Mouse (Mus musculus): ENCODE measurements around the gene Tmem150a. TPM values are rescaled to one million over a fixed set of nuclear protein-coding genes. Genes with fewer than 3 reads are reported as not detected.

Gene Tmem150a
- polyA plus RNA-seq, 1 experiment, result 3.0 TPM

DNA sequence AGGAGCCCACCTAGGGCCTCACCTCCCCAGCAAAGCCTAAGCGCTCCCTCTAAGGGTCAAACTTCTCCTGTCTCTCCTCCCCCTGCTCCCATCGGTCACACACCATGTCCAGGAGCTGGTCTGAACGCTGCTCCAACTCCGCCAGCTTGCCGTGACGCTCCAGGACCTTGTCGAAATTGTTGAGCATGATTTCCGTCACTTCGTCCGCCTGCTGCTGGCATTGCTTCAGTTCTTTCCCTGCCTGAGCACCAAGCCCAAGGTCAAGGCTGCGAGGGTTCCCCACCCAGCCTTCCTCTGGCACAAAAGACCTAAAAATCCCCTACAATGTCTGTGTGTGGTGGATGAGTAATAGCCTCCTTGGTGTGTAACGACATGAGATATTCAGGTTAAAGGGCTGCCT, 14.8 kb downstream of the Tmem150a start:
- TF ChIP-seq CTCF (IDR thresholded peaks at IDR 0.05; ENCODE audit: low read depth, low read length) (no peak), POLR2A (IDR thresholded peaks at IDR 0.05; ENCODE audit: borderline replicate concordance, low read depth, low read length) (no peak)
- H3K27ac ChIP-seq (ENCODE audit: insufficient read depth, low read depth, low read length), result no peak overlapping the region
- peaks cover 9% of the 10 kb centered on the region for H3K4me1 ChIP-seq (ENCODE audit: control insufficient read depth, insufficient read depth, low read length)
- H3K4me3 ChIP-seq (ENCODE audit: insufficient read depth, low read length), result no peak overlapping the region

DNA sequence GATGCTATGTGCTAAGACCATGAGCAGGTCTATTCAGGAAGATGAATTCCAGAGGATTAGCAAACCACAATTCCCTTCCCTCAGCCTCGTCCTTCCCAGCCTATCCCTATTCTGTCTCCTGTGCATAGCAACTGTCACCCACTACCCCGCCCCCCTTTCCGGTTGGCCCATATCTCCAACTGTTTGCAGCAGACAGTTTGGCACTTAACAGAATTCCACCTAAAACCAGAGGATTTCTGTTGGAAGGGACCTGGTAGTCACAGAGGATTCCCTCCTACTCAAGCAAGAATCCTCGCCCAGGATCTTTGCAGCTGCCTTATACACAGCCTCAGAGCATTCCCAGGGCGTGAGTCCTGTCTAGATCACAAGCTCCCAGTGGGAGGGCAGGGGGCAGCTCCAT, 15.9 kb downstream of the Tmem150a start:
- Histone ChIP-seq H3K4me3 (ENCODE audit: insufficient read depth, low read length) (no peak overlapping the region), H3K4me1 (ENCODE audit: control insufficient read depth, insufficient read depth, low read length) (peaks cover 10% of the 10 kb centered on the region), H3K27ac (ENCODE audit: insufficient read depth, low read depth, low read length) (no peak overlapping the region)
- no peak for TF ChIP-seq CTCF (IDR thresholded peaks at IDR 0.05; ENCODE audit: low read depth, low read length)
- no peak for TF ChIP-seq POLR2A (IDR thresholded peaks at IDR 0.05; ENCODE audit: borderline replicate concordance, low read depth, low read length)

DNA sequence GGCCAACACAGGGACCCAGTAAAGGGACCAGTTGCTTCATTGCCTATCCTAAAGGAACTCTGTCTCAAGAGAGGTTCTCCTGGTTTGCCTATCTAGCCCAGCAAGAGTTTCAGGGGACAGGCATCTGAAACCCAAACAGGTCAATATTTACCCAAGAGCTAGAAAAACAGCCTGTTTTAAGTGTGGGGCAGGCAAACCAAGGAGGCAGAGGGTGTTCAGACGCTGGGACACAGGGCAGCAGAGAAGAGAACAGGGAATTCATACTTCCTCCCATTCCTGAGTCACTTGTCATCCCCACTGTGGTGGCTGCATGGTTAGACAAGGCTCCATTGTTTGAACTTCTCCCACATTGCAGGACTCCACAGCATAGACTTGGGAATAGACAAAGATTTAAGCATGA, 16.3 kb downstream of the Tmem150a start:
- TF ChIP-seq POLR2A (IDR thresholded peaks at IDR 0.05; ENCODE audit: borderline replicate concordance, low read depth, low read length), result no peak
- TF ChIP-seq CTCF (IDR thresholded peaks at IDR 0.05; ENCODE audit: low read depth, low read length), result no peak
- peaks cover 6% of the 10 kb centered on the region for H3K4me1 ChIP-seq (ENCODE audit: control insufficient read depth, insufficient read depth, low read length)
- no peak overlapping the region for H3K4me3 ChIP-seq (ENCODE audit: insufficient read depth, low read length)
- no peak overlapping the region for H3K27ac ChIP-seq (ENCODE audit: insufficient read depth, low read depth, low read length)

DNA sequence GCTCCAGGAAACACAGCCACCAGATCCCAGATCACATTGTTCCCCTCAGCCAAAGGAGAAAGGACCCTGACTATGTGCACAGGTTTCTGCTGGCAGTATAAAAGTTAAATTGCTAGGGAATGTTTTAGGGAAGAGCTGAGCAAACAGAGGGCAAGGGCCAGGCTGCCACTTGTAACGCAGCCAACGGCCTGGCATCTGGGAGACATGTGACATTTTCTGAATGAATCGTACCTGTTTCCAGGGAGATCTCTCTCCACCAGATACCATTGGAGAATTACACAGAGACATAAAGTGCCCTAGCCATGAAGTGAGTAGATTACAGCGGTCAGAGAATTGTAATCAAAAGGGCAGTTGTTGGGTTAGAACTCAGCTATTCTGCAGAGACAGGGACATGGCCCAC, 17.9 kb downstream of the Tmem150a start:
- no peak for TF ChIP-seq CTCF (IDR thresholded peaks at IDR 0.05; ENCODE audit: low read depth, low read length)
- TF ChIP-seq POLR2A (IDR thresholded peaks at IDR 0.05; ENCODE audit: borderline replicate concordance, low read depth, low read length), result no peak
- H3K27ac ChIP-seq (ENCODE audit: insufficient read depth, low read depth, low read length), result no peak overlapping the region
- H3K4me3 ChIP-seq (ENCODE audit: insufficient read depth, low read length), result no peak overlapping the region
- H3K4me1 ChIP-seq (ENCODE audit: control insufficient read depth, insufficient read depth, low read length), result peaks cover 10% of the 10 kb centered on the region

DNA sequence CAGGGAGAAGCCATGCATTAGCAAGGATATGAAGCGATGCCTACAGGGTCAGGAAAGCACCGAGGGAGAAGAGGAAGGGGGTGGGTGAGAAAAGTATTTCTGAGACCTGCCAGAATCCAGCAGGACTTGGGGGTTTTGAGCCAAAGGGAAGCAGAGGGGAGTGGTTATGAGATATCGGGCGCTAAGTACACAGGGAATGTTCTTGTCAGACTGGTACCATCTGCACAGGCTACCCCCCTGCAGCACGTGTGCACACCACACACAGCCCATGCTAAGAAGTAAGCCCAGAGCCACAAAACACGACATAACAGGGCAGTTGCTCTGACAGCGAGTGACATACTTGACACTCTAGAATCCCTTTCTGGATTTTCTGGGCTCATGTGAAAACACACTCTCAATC, 19.0 kb downstream of the Tmem150a start:
- TF ChIP-seq CTCF (IDR thresholded peaks at IDR 0.05; ENCODE audit: low read depth, low read length) (no peak), POLR2A (IDR thresholded peaks at IDR 0.05; ENCODE audit: borderline replicate concordance, low read depth, low read length) (no peak)
- H3K27ac ChIP-seq (ENCODE audit: insufficient read depth, low read depth, low read length), result no peak overlapping the region
- H3K4me3 ChIP-seq (ENCODE audit: insufficient read depth, low read length), result no peak overlapping the region
- peaks cover 12% of the 10 kb centered on the region for H3K4me1 ChIP-seq (ENCODE audit: control insufficient read depth, insufficient read depth, low read length)

DNA sequence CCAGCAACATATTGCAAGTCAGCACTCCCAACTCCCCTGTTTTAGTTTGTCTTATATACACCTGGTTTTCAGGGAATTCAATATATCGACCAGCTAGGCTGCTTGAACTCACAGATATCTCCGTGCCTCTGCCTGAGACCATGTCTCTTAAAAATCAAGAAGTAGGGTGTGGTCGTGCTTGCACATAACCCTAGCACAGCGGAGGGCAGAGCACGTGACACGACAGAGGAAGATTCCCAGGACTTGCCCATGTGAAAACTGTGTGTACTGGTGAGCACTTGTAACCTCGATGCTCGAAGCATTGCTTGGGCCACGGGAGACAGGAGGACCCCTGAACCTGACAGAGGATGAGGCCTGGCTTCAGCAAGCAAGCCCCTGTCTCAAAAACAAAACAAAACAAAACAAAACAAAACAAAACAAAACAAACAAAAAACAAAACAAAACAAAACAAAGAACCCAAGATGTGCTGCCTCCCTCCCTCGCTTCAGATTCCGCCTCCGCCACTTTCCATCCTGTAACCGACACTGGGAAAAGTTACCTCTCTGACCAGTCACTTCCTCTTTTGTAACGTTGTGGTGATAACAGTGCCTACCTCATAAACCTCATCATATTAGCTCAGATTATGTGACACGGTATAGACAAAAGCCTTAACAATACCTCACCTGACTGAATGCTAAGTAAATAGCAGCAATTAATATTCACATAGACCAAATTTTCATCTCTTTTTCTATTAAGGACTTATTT, 19.7 kb downstream of the Tmem150a start:
- H3K27ac ChIP-seq (ENCODE audit: insufficient read depth, low read depth, low read length), result no peak overlapping the region
- no peak overlapping the region for H3K4me3 ChIP-seq (ENCODE audit: insufficient read depth, low read length)
- TF ChIP-seq CTCF (IDR thresholded peaks at IDR 0.05; ENCODE audit: low read depth, low read length), result no peak
- TF ChIP-seq POLR2A (IDR thresholded peaks at IDR 0.05; ENCODE audit: borderline replicate concordance, low read depth, low read length), result no peak
- peaks cover 20% of the 10 kb centered on the region for H3K4me1 ChIP-seq (ENCODE audit: control insufficient read depth, insufficient read depth, low read length)

DNA sequence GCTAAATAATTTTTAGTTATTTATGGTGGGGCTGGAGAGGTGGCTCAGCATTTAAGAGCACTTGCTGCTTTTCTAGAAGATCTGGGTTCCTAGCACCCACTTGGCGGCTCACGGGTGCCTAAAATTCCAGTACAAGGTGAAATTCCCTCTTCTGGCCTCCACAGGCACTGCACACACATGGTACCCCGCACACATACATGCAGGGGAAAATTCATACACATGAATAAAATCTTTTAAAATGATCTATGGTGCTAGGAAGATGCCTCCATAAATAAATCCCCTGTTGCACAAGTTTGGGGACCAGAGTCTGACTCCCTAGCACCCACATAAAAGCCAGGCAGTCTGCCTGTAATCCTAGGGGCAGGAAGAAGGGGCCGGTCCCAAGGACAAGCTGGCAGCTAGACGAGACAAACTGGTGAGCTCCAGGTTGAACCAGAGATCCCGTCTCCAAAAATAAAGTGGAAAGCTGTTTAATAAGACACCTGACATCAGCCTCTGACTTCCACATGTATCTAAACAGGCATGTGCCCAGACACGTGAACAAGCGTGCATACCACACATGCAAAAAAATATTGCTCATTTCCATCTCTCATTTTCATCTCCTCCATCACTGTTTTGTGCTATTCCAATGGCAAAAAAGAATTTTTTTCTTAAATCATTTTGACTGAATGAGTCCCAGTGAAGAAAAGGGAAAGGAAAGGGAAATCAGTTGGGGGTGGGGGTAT, 23.4 kb downstream of the Tmem150a start:
- no peak overlapping the region for H3K27ac ChIP-seq (ENCODE audit: insufficient read depth, low read depth, low read length)
- peaks cover 33% of the 10 kb centered on the region for H3K4me1 ChIP-seq (ENCODE audit: control insufficient read depth, insufficient read depth, low read length)

DNA sequence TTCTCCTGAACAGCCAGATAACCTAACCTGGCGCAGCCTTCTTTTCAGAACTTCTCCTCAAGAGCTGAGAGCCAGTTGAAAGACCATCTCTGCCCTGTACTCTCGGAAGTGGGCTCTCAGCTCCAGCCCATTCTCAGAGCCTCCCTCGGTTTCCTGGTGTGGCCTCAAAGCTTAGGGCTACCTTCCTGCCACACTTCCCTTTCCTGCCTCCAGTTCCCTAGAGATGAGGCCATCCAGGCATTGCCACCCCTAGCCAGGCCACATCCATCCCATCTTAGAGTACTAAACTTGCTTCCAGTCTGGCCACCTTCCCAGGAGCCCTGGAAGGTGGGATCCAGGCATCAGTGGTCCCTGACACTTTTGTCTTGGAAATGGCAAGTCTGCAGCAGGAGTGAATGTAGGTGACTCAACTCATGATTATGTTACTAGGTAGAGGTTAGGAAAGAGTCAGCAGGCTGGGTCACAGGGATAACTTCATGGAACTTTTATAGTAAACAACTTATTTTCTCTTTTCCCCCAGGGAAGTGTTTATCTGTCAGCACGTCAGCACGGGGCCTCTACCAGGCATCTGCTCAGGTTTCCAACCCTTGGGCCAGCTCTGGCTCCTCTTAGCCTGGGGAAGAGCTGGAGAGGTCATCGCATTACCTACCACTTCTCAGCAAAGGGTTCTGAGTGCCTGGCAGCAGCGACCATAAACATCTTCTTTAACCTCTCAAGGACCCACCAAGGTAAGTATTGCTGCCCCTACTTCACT, 24.3 kb downstream of the Tmem150a start:
- Histone ChIP-seq H3K4me3 (ENCODE audit: insufficient read depth, low read length) (peak overlapping the region; percentile 75), H3K4me1 (ENCODE audit: control insufficient read depth, insufficient read depth, low read length) (peaks cover 33% of the 10 kb centered on the region), H3K27ac (ENCODE audit: insufficient read depth, low read depth, low read length) (no peak overlapping the region)
- TF ChIP-seq POLR2A (IDR thresholded peaks at IDR 0.05; ENCODE audit: borderline replicate concordance, low read depth, low read length) (no peak), CTCF (IDR thresholded peaks at IDR 0.05; ENCODE audit: low read depth, low read length) (no peak)

More for the DNA sequence above, 23.4 kb downstream of the Tmem150a start:
- TF ChIP-seq CTCF (IDR thresholded peaks at IDR 0.05; ENCODE audit: low read depth, low read length), result no peak
- TF ChIP-seq POLR2A (IDR thresholded peaks at IDR 0.05; ENCODE audit: borderline replicate concordance, low read depth, low read length), result no peak
- no peak overlapping the region for H3K4me3 ChIP-seq (ENCODE audit: insufficient read depth, low read length)

DNA sequence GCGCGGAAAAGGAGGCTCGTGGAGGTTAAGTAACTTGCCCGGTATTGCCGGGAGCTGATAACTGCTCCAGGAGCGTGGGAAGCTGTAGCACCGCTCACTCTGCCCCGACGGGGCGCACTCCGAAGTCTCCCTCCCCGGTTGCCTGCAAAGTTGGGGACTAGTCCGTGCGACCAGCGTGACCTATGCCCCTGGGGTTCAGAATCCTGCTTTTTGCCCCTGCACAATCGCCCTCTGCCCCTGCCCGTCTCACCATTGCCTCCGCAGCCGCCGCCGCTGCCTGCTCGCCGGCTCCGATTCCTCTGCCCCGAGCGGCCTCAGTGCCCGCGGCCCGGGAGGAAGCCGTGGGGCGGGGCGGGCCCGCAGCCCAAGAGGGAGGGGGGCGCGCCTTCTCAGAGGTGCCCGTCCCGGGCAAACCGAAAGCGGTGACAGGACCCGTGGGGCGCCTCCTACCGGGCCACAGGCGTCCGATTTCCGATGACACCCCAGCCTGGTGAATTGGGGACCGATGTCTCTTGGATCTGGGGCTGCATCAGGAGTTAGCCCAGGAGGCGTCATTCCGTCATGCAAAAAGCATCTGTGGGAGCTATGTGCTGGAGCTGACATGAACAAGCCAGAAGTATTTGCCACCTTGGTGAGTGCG, 25.0 kb downstream of the Tmem150a start, which contains the start of gene Vamp5:
Vamp5 (minus strand) TSS at position 338 of the 640 bp plus-strand sequence.
- no peak within 1 kb of the TSS for H3K27ac ChIP-seq (ENCODE audit: insufficient read depth, low read depth, low read length)
- H3K4me1 ChIP-seq (ENCODE audit: control insufficient read depth, insufficient read depth, low read length), result peaks cover 27% of the 10 kb centered on the region
- TF ChIP-seq CTCF (IDR thresholded peaks at IDR 0.05; ENCODE audit: low read depth, low read length), result peak; percentile 40; the same call in 1 of the 2 replicates
- TF ChIP-seq POLR2A (IDR thresholded peaks at IDR 0.05; ENCODE audit: borderline replicate concordance, low read depth, low read length), result no peak
- H3K4me3 ChIP-seq (ENCODE audit: insufficient read depth, low read length), result peak within 1 kb of the TSS; percentile 75
